Mouse (Mus musculus): Measurements from ENCODE around the gene Ip6k1.

- TF ChIP-seq POLR2A (IDR thresholded peaks at IDR 0.05; ENCODE audit: insufficient read length, low read depth) (no peak), POLR2AphosphoS2 (IDR thresholded peaks at IDR 0.05; ENCODE audit: insufficient read length, low read depth) (no peak), CEBPB (IDR thresholded peaks at IDR 0.05; ENCODE audit: insufficient read depth, poor library complexity, severe bottlenecking) (no peak), E2F4 (IDR thresholded peaks at IDR 0.05; ENCODE audit: insufficient read depth) (no peak), TCF12 (IDR thresholded peaks at IDR 0.05; ENCODE audit: insufficient read depth, poor library complexity, severe bottlenecking) (no peak), MAX (IDR thresholded peaks at IDR 0.05; ENCODE audit: low read depth) (no peak), USF1 (IDR thresholded peaks at IDR 0.05; ENCODE audit: low read depth) (no peak), SRF (IDR thresholded peaks at IDR 0.05; ENCODE audit: control insufficient read depth, insufficient read length, low read depth) (no peak), MYOD1 (IDR thresholded peaks at IDR 0.05; ENCODE audit: control insufficient read depth in 1 of 3, insufficient read length in 2 of 3, low read depth in 2 of 3) (no peak), TCF3 (IDR thresholded peaks at IDR 0.05; ENCODE audit: insufficient read length, low read depth) (no peak), MYOG (IDR thresholded peaks at IDR 0.05; ENCODE audit: control insufficient read depth in 1 of 3, insufficient read depth in 1 of 3, insufficient read length in 2 of 3, low read depth in 2 of 3) (no peak)
Observed at GRCm38 (mm10) chr9:108093586-108093985, 91.3 kb downstream of the Ip6k1 start.

Data from myocyte (in vitro differentiated cells).